Mouse (Mus musculus) neural tube, embryonic 13.5 days (tissue): ENCODE measurements around the gene Btbd35f29. TPM values are rescaled to one million over a fixed set of nuclear protein-coding genes. Genes with fewer than 3 reads are reported as not detected.
"Not testable (repeated sequence)": the region's sequence is repeated elsewhere in the genome, so short reads cannot be mapped to it uniquely, and the experiment has no call there.

Experiments used
- ATAC-seq: fragments of 200-750 bp; cut with Nextera tagmentation; 2 replicates; pipeline ENCODE4 v1.8.0; 2017; ENCODE audit warnings: low read depth, mild to moderate bottlenecking, moderate TSS enrichment, moderate library complexity
- H3K27ac ChIP-seq: fragments of 300-500 bp; sonication (generic); replicated peaks from 2 replicates; pipeline ENCODE4 v1.5.1; 2015; ENCODE audit warnings: moderate library complexity, mild to moderate bottlenecking, inconsistent platforms
- H3K27me3 ChIP-seq: fragments of 300-500 bp; sonication (generic); 2 replicates; pipeline ENCODE4 v1.6.1; 2015; ENCODE audit warnings: mild to moderate bottlenecking, inconsistent platforms
- H3K36me3 ChIP-seq: fragments of 300-500 bp; sonication (generic); 2 replicates; pipeline ENCODE4 v1.6.1; 2015; ENCODE audit warnings: mild to moderate bottlenecking, inconsistent platforms
- H3K4me1 ChIP-seq: fragments of 300-500 bp; sonication (generic); replicated peaks from 2 replicates; pipeline ENCODE4 v1.6.1; 2015; ENCODE audit warnings: inconsistent platforms
- H3K4me2 ChIP-seq: fragments of 300-500 bp; sonication (generic); 2 replicates; pipeline ENCODE4 v1.6.1; 2015; ENCODE audit warnings: inconsistent platforms, mild to moderate bottlenecking, moderate library complexity
- H3K4me3 ChIP-seq: fragments of 300-500 bp; sonication (generic); 2 replicates; pipeline ENCODE4 v1.5.1; 2015; ENCODE audit warnings: mild to moderate bottlenecking, inconsistent platforms
- H3K9ac ChIP-seq: fragments of 300-500 bp; sonication (generic); 2 replicates; pipeline ENCODE4 v1.6.1; 2015; ENCODE audit warnings: moderate library complexity, mild to moderate bottlenecking, inconsistent platforms
- H3K9me3 ChIP-seq: fragments of 300-500 bp; sonication (generic); 2 replicates; pipeline ENCODE4 v1.6.1; 2016; ENCODE audit warnings: inconsistent platforms
- WGBS: fragments of 180-500 bp; shearing (Covaris S2); methylation state at CpG from one replicate; pipeline ENCODE4 v1.1.7; 2015; 5-methylcytosine and 5-hydroxymethylcytosine counted together
- polyA plus RNA-seq: library from polyadenylated mRNA; unstranded; fragments of >200 nt; fragmentation: Nextera tagmentation; extraction: Ambion mirVana; gene quantifications from 2 replicates; pipeline ENCODE4 v1.2.1, GENCODE M21; 2015

Btbd35f29 gene
- polyA plus RNA-seq, result not detected in 2 replicates

DNA sequence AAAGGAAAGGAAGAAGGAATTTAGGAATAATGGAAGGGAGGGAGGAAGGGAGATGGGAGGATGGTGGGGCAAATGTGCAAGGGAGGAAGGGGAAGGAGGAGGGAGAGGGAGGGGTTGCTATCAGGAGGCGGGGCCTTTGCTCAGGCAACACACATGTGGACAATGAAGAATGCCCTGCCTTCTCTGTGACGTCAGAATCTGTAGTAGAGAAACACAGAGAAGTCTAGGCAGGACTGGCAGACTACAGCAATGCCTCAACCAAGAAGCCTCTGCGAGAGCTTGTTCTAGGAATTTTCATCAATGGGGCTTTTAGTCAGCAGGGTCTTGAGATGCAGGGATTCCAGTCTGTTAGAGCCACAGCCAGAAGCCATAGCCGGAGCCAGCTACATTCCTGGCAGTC, at the start of gene Btbd35f29:
Gene Btbd35f29, plus strand, starts transcription at position 301 of the 400 bp plus-strand sequence.
- not testable (repeated sequence) for H3K4me2 ChIP-seq, H3K9me3 ChIP-seq, H3K27ac ChIP-seq, H3K27me3 ChIP-seq, H3K4me3 ChIP-seq, H3K4me1 ChIP-seq, H3K9ac ChIP-seq, ATAC-seq, H3K36me3 ChIP-seq
- no CpG with 5 or more reads among the region's 4 CpGs for WGBS

DNA sequence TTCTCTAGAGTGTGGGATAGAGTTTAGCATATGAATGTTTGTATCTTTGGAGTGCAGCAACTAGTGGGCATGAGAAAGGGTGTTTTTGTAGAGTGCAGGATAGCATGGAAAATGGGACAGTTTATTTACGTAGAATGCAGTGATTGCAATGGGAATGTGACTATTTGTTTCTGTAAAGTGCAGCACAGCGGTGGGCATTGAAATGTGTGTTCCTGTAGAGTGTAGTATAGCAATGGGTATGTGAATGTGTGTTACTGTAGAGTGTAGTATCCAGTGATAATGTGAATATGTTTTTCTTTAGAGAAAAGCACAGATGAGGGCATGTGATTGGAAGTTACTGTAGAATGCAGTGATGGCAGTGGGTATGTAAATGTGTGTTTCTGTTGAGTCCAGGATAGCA, 23.9 kb downstream of the Btbd35f29 start:
- not testable (repeated sequence) for ATAC-seq, H3K36me3 ChIP-seq, H3K9ac ChIP-seq, H3K4me2 ChIP-seq, H3K27me3 ChIP-seq, H3K4me1 ChIP-seq, H3K4me3 ChIP-seq, H3K27ac ChIP-seq
- 80% methylated on average over 2 of the region's 2 CpGs for WGBS
- peaks cover 28% of the 10 kb centered on the region for H3K9me3 ChIP-seq

DNA sequence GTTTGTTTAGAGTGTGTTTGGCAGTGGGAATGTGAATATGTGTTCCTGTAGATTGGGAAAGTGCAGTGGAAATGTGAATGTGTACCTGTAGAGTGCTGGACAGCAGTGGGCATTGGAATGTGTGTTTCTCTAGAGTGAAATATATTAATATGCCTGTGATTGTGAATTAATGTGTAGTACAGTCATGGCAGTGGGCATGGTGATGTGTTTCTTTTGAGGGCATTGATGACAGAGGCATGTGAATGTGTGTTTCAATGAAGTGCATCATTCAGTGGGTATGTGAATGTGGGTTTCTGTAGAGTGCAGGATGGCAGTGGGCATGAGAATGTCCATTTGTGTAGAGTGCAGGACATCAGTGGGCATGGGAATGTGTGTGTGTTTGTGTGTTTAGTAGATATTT, 27.7 kb downstream of the Btbd35f29 start:
- not testable (repeated sequence) for H3K36me3 ChIP-seq, H3K4me2 ChIP-seq, H3K4me3 ChIP-seq, H3K27me3 ChIP-seq, H3K9ac ChIP-seq, H3K4me1 ChIP-seq, H3K27ac ChIP-seq, ATAC-seq
- peaks cover 24% of the 10 kb centered on the region for H3K9me3 ChIP-seq

DNA sequence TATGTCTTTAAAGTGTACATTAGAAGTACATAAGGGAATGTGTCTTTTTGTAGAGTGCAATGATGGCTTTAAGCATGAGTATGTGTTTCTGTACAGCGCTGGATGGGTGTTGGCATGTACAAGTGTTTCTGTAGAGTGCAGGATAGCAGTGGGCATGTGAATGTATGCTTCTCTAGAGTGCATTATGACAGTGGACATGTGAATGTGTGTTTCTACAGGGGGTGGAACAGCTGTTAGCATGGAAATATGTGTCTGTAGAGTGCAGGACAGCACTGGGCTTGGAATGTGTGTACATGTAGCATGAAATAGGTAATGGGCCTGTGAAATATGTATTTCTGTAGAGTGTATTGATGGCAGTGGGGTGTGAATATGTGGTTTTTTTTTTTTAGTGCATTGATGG, 28.4 kb downstream of the Btbd35f29 start:
- not testable (repeated sequence) for H3K27me3 ChIP-seq, H3K9ac ChIP-seq, H3K4me3 ChIP-seq, H3K36me3 ChIP-seq, H3K4me2 ChIP-seq, H3K27ac ChIP-seq, H3K4me1 ChIP-seq, ATAC-seq
- H3K9me3 ChIP-seq, result peaks cover 21% of the 10 kb centered on the region
- 85% methylated on average over 1 of the region's 1 CpGs for WGBS

DNA sequence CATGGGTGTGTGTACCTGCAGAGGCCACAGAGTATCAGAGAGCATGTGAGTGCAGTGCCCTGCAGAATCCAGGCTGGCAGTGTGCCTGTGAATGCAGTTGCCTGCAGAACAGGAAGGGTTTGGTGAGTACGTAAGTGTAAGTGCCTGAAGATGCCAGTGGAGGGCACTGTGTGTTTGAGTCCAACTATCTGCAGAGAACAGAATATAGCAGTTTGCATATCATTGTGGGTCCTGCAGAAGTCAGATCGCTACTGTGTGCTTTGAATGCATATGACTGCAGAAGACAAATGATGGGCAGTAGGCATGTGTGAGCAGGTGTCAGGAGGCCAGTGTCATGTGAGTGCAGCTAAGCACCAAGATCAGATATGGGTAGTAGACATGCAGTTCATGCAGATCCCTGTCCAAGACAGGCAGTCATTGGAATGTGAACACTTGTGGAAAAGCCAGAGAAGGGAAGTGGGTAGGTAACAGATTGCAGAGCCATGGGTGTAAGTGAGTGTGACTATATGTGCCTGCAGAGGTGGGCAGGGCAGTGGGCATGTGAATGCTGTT, 41.1 kb downstream of the Btbd35f29 start:
- peaks cover 39% of the 10 kb centered on the region for H3K9me3 ChIP-seq
- H3K4me1 ChIP-seq, H3K4me2 ChIP-seq, ATAC-seq, H3K27me3 ChIP-seq, H3K4me3 ChIP-seq, H3K9ac ChIP-seq, H3K36me3 ChIP-seq, H3K27ac ChIP-seq: not testable (repeated sequence)
- 87% methylated on average over 2 of the region's 2 CpGs for WGBS

DNA sequence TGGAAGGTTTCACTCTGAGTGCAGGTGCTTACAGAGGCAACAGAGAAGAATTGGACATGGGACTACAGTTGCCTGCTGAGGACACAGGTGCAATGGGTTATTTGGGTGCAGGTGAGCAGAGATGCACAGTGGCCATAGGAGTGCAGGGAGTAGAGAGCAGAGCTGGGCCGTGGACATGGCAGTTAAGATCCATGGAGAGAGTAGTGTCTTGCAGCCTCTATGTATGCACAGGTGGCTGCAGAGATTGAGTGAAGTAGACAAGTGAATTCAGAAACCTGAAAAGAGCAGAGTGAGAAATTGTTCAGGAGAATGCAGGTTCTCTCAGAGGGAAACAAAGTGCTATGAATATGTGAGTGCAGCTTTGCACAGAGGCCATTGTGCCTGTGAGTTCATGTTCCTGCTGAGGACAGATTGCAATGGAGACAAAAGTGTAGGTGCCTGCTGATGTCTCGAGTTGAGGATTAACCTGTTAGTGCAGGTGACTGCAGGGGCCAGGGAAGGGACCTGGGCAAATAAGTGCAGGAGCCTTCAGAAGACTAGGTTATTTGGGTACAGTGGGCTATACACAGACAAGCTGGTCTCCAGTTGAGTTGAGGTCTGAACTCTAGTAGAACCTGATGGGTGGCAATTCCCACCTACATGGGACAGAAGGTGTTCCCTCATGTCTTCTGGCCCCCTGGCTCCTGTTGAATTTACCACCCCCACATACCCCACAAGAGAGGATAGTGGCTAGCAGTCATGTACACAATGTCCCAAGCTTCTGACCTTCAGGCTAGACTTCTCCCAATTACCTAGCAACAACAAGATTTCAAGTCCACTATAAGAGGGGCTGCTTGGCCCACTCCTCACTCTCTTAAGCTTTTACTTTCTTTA, 42.2 kb downstream of the Btbd35f29 start:
- H3K27ac ChIP-seq, H3K36me3 ChIP-seq, H3K4me1 ChIP-seq, H3K27me3 ChIP-seq, ATAC-seq, H3K9ac ChIP-seq, H3K4me2 ChIP-seq, H3K4me3 ChIP-seq: not testable (repeated sequence)
- 69% methylated on average over 2 of the region's 2 CpGs for WGBS
- H3K9me3 ChIP-seq, result peaks cover 45% of the 10 kb centered on the region

DNA sequence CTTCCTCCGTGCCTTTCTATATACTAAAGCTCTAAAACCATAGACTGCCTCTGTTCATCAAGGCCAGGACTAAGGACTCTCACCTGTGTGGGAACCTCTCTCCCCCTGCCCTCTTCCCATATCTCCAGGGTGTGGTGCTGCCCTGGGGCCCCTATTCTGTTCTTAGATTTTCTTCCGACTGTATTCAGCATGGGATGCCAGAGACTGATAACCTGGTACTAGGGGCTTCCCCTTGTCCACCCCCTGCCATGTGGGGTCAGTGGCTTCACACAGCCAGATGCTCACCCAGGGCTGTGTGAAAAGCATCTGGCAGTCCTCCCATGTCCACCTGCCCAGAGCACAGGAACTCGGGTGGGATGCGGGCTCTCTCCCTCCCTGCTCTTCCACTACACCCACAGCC, 43.1 kb downstream of the Btbd35f29 start:
- not testable (repeated sequence) for H3K4me1 ChIP-seq, H3K4me2 ChIP-seq, H3K36me3 ChIP-seq, H3K4me3 ChIP-seq, ATAC-seq, H3K9ac ChIP-seq, H3K27me3 ChIP-seq, H3K27ac ChIP-seq
- peaks cover 49% of the 10 kb centered on the region for H3K9me3 ChIP-seq
- WGBS, result 87% methylated on average over 4 of the region's 4 CpGs

- H3K4me1 ChIP-seq, H3K4me2 ChIP-seq, H3K9ac ChIP-seq, H3K36me3 ChIP-seq, ATAC-seq, H3K4me3 ChIP-seq, H3K27ac ChIP-seq, H3K27me3 ChIP-seq: not testable (repeated sequence)
- WGBS, result 83% methylated on average over 3 of the region's 3 CpGs
- H3K9me3 ChIP-seq, result peaks cover 48% of the 10 kb centered on the region
These were observed 45.2 kb downstream of the Btbd35f29 start for GRCm38 (mm10) chrX:31162638-31163037.

DNA sequence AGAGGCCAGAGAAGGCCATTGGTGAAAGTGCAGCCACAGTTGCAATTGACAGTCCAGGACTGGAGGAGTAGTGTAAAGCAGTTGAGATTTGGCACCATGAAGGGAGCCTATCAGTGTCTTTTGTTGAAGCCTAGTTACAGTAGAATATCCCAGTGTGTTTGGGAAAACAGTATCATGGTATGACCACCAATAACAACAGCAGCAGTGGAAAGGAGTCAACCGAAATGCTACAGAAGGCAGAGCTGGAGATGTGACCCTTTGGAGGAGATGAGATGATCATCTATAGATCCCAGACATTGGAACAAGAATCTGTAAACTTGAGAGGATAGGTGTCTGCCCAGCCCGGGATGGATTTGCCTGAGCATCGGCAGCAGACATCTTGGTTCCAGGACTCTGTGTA, 47.7 kb downstream of the Btbd35f29 start:
- not testable (repeated sequence) for ATAC-seq, H3K27me3 ChIP-seq, H3K4me2 ChIP-seq, H3K4me3 ChIP-seq, H3K9ac ChIP-seq, H3K36me3 ChIP-seq, H3K27ac ChIP-seq, H3K4me1 ChIP-seq
- peaks cover 36% of the 10 kb centered on the region for H3K9me3 ChIP-seq
- 91% methylated on average over 3 of the region's 3 CpGs for WGBS

Other genes with a start within 250 kb of the Btbd35f29 start
- not detected in 2 replicates for gene Spin2f, start 136.2 kb downstream of the Btbd35f29 start, polyA plus RNA-seq
- gene Btbd35f26, start 218.8 kb downstream of the Btbd35f29 start, polyA plus RNA-seq, result not detected in 2 replicates